Comparison of ENCODE assay signal across 8 mouse cellular contexts in the genomic region with DNA sequence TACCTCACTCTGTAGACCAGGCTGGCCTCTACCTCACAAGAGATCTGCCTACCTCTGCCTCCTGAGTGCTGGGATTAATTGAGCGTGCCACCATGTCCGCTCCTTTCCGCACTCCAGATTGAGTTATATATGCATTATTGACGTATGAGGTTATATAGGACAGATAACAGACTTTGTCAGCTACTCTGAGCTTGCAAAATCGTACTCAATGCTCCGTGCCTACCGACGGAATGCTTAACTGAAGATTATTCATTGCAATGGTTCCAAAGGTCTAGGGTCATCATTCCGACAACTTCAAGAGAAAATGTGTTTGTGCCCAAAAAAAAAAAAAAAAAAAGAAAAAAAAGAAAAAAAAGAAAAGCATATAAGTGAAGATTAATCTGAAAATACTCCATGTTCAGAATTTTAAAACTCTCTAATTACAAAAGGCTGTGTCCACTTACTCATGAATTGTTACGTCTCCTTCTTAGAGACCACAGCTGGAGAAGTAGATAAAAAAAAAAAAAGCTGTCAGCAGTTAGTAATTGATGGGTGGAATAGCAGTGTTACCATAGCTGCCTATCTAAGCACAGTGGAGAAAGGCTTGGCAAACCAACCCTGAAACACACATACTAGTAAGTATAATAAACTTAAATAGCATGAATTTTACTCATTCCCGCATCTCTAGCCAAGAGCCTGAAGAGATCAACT. TPM values are rescaled to one million over a fixed set of nuclear protein-coding genes. Genes with fewer than 3 reads are reported as not detected.
DNase-seq lines count a peak whose midpoint lies in the region; ATAC-seq and TF ChIP-seq lines count a peak whose summit lies in the region.

No protein-coding gene starts in this region.

- peak overlapping the region; percentile 99 for H3K27ac ChIP-seq in heart, postnatal 0 days (ENCODE audit: low read depth)
- peak overlapping the region; percentile 88 for H3K27ac ChIP-seq in limb, embryonic 14.5 days (replicated peaks; ENCODE audit: low read depth, low read length)
- peak overlapping the region; percentile 94 for H3K27ac ChIP-seq in stomach, postnatal 0 days (replicated peaks)

- no peak for TF ChIP-seq POLR2A in limb, embryonic 14.5 days (IDR thresholded peaks at IDR 0.05; ENCODE audit: borderline replicate concordance, extremely low read depth, insufficient read depth, insufficient read length)

- H3K36me3 ChIP-seq in heart, postnatal 0 days (replicated peaks; ENCODE audit: control insufficient read depth, insufficient read depth, low read length) = peaks cover 18% of the 10 kb centered on the region
- H3K36me3 ChIP-seq in limb, embryonic 14.5 days (ENCODE audit: control insufficient read depth, insufficient read depth, low read length) = no peaks in the 10 kb centered on the region
- H3K36me3 ChIP-seq in stomach, postnatal 0 days (ENCODE audit: control insufficient read depth, insufficient read depth, low read length) = no peaks in the 10 kb centered on the region

- peak; percentile 7 to 10 for DNase-seq in cerebellum, postnatal 25 days
- no peak for DNase-seq in cerebellum, adult 9-10 months
- peak; percentile 88 for DNase-seq in MEL-GATA-1-ER (ENCODE audit: extremely low read depth, low read depth)
- no peak for DNase-seq in heart, postnatal 0 days (ENCODE audit: low spot score)
- DNase-seq in limb, embryonic 14.5 days (ENCODE audit: low spot score) = no peak
- no peak for DNase-seq in stomach, postnatal 0 days (ENCODE audit: low spot score)
- no peak for DNase-seq in thymus, postnatal 36 days
- DNase-seq in natural killer cell, adult 2 months (ENCODE audit: low spot score in 2 of 2) = no peak

- peak overlapping the region; percentile 91 for H3K4me3 ChIP-seq in heart, postnatal 0 days (ENCODE audit: low read depth, low read length)
- H3K4me3 ChIP-seq in limb, embryonic 14.5 days (replicated peaks; ENCODE audit: low read length) = peak overlapping the region; percentile 80
- H3K4me3 ChIP-seq in stomach, postnatal 0 days (ENCODE audit: low read depth, low read length) = peak overlapping the region; percentile 61

- no peaks in the 10 kb centered on the region for H3K27me3 ChIP-seq in heart, postnatal 0 days (ENCODE audit: control insufficient read depth, insufficient read depth, low read length)
- H3K27me3 ChIP-seq in limb, embryonic 14.5 days (ENCODE audit: control insufficient read depth, insufficient read depth, low read length) = no peaks in the 10 kb centered on the region
- no peaks in the 10 kb centered on the region for H3K27me3 ChIP-seq in stomach, postnatal 0 days (ENCODE audit: control insufficient read depth, insufficient read depth, low read length)

- H3K4me1 ChIP-seq in heart, postnatal 0 days (ENCODE audit: control insufficient read depth, insufficient read depth) = peaks cover 8% of the 10 kb centered on the region
- peaks cover 3% of the 10 kb centered on the region; the same call in 1 of the 2 replicates for H3K4me1 ChIP-seq in limb, embryonic 14.5 days (ENCODE audit: control insufficient read depth, insufficient read depth, low read length)
- H3K4me1 ChIP-seq in stomach, postnatal 0 days (replicated peaks; ENCODE audit: control insufficient read depth, insufficient read depth) = no peaks in the 10 kb centered on the region

- TF ChIP-seq CTCF in heart, postnatal 0 days (IDR thresholded peaks at IDR 0.05; ENCODE audit: low read depth) = no peak
- no peak for TF ChIP-seq CTCF in stomach, postnatal 0 days (IDR thresholded peaks at IDR 0.05; ENCODE audit: low read depth)

- H3K4me2 ChIP-seq in heart, postnatal 0 days (ENCODE audit: low read depth, low read length) = peak overlapping the region; percentile 76
- H3K4me2 ChIP-seq in limb, embryonic 14.5 days (replicated peaks; ENCODE audit: low read depth, low read length, severe bottlenecking) = peak overlapping the region; percentile 61
- peak overlapping the region; percentile 61 for H3K4me2 ChIP-seq in stomach, postnatal 0 days (replicated peaks; ENCODE audit: low read depth)

- WGBS in heart, postnatal 0 days = 56% methylated on average over 11 of the region's 11 CpGs
- 70% methylated on average over 11 of the region's 11 CpGs for WGBS in limb, embryonic 14.5 days
- 44% methylated on average over 11 of the region's 11 CpGs for WGBS in stomach, postnatal 0 days

- ATAC-seq in heart, postnatal 0 days (ENCODE audit: insufficient read depth, low read depth) = peak; percentile 19; the same call in 1 of the 2 replicates
- peak; percentile 8; the same call in 1 of the 2 replicates for ATAC-seq in limb, embryonic 14.5 days (ENCODE audit: low FRiP score, low read depth)
- ATAC-seq in stomach, postnatal 0 days (ENCODE audit: low FRiP score, low TSS enrichment) = peak; percentile 43

- no peaks in the 10 kb centered on the region for H3K9me3 ChIP-seq in heart, postnatal 0 days (replicated peaks; ENCODE audit: control insufficient read depth, low read length)
- no peaks in the 10 kb centered on the region for H3K9me3 ChIP-seq in limb, embryonic 14.5 days (ENCODE audit: control insufficient read depth, low read length)
- no peaks in the 10 kb centered on the region for H3K9me3 ChIP-seq in stomach, postnatal 0 days (ENCODE audit: control insufficient read depth, low read length)

- TF ChIP-seq EP300 in heart, postnatal 0 days (IDR thresholded peaks at IDR 0.05; ENCODE audit: low read depth) = no peak
- no peak for TF ChIP-seq EP300 in stomach, postnatal 0 days (optimal IDR thresholded peaks at IDR 0.05)

- peak overlapping the region; percentile 85; the same call in 1 of the 2 replicates for H3K9ac ChIP-seq in heart, postnatal 0 days (replicated peaks; ENCODE audit: low read depth, low read length)
- H3K9ac ChIP-seq in limb, embryonic 14.5 days (ENCODE audit: low read depth, low read length, severe bottlenecking) = peak overlapping the region; percentile 80
- H3K9ac ChIP-seq in stomach, postnatal 0 days (ENCODE audit: low read length) = peak overlapping the region; percentile 77

RNA-seq across cellular contexts. Expression of a gene that starts 1.0 kb away (rescaled TPM):
- 96.8 and 127 TPM in 2 replicates for total RNA-seq in heart, postnatal 0 days (2014; rRNA removed; ENCODE audit: low replicate concordance)
- 376 and 415 TPM in 2 replicates for polyA plus RNA-seq in heart, postnatal 0 days (2015; fragmentation: Nextera tagmentation; extraction: Ambion mirVana)
- 48.4 and 57.9 TPM in 2 replicates for polyA plus RNA-seq in limb, embryonic 14.5 days (2012; rRNA removed)
- 113 and 117 TPM in 2 replicates for polyA plus RNA-seq in limb, embryonic 14.5 days (2014; fragmentation: Nextera tagmentation; extraction: Ambion mirVana)
- 147 and 162 TPM in 2 replicates for polyA plus RNA-seq in stomach, postnatal 0 days (2015; fragmentation: Nextera tagmentation; extraction: Ambion mirVana)

RNA-seq across cellular contexts. Expression of a gene that starts 12.8 kb away (rescaled TPM):
- total RNA-seq in heart, postnatal 0 days (2014; rRNA removed; ENCODE audit: low replicate concordance) = 21.7 and 30.0 TPM in 2 replicates
- 53.9 and 56.5 TPM in 2 replicates for polyA plus RNA-seq in heart, postnatal 0 days (2015; fragmentation: Nextera tagmentation; extraction: Ambion mirVana)
- polyA plus RNA-seq in limb, embryonic 14.5 days (2012; rRNA removed) = 59.4 and 60.3 TPM in 2 replicates
- 94.8 and 96.4 TPM in 2 replicates for polyA plus RNA-seq in limb, embryonic 14.5 days (2014; fragmentation: Nextera tagmentation; extraction: Ambion mirVana)
- polyA plus RNA-seq in stomach, postnatal 0 days (2015; fragmentation: Nextera tagmentation; extraction: Ambion mirVana) = 50.9 and 52.8 TPM in 2 replicates

RNA-seq across cellular contexts. Expression of a gene that starts 32.2 kb away (rescaled TPM):
- total RNA-seq in heart, postnatal 0 days (2014; rRNA removed; ENCODE audit: low replicate concordance) = 2.2 TPM in 1 of 2 replicates, not detected in the other
- 5.6 and 7.3 TPM in 2 replicates for polyA plus RNA-seq in heart, postnatal 0 days (2015; fragmentation: Nextera tagmentation; extraction: Ambion mirVana)
- 22.1 and 29.4 TPM in 2 replicates for polyA plus RNA-seq in limb, embryonic 14.5 days (2012; rRNA removed)
- polyA plus RNA-seq in limb, embryonic 14.5 days (2014; fragmentation: Nextera tagmentation; extraction: Ambion mirVana) = 28.5 and 29.3 TPM in 2 replicates
- 10.3 and 11.5 TPM in 2 replicates for polyA plus RNA-seq in stomach, postnatal 0 days (2015; fragmentation: Nextera tagmentation; extraction: Ambion mirVana)

RNA-seq across cellular contexts. Expression of a gene that starts 42.9 kb away (rescaled TPM):
- total RNA-seq in heart, postnatal 0 days (2014; rRNA removed; ENCODE audit: low replicate concordance) = 88.5 and 95.0 TPM in 2 replicates
- polyA plus RNA-seq in heart, postnatal 0 days (2015; fragmentation: Nextera tagmentation; extraction: Ambion mirVana) = 48.9 and 56.9 TPM in 2 replicates
- polyA plus RNA-seq in limb, embryonic 14.5 days (2012; rRNA removed) = 131 and 135 TPM in 2 replicates
- 193 and 195 TPM in 2 replicates for polyA plus RNA-seq in limb, embryonic 14.5 days (2014; fragmentation: Nextera tagmentation; extraction: Ambion mirVana)
- 34.5 and 47.0 TPM in 2 replicates for polyA plus RNA-seq in stomach, postnatal 0 days (2015; fragmentation: Nextera tagmentation; extraction: Ambion mirVana)

Comparison
In these comparisons a context has a peak if more than half of its experiments do, and no peak if none do; other contexts are left out.
1. DNase-seq: peak in cerebellum, postnatal 25 days (2 of 2) and MEL-GATA-1-ER (single experiment); none in cerebellum, adult 9-10 months (single experiment), heart, postnatal 0 days (single experiment), limb, embryonic 14.5 days (single experiment), stomach, postnatal 0 days (single experiment), thymus, postnatal 36 days (0 of 2) and natural killer cell, adult 2 months (0 of 2).
2. Peak in every context shown above with its lines, with median percentiles within 50 percentile points of each other: ATAC-seq, H3K27ac ChIP-seq, H3K4me2 ChIP-seq, H3K4me3 ChIP-seq and H3K9ac ChIP-seq.